Mouse (Mus musculus) olfactory bulb, adult 2 months (tissue): ENCODE data around the gene Atp4b. TPM values are rescaled to one million over a fixed set of nuclear protein-coding genes. Genes with fewer than 3 reads are reported as not detected.

ENCODE experiments used
- H3K27ac ChIP-seq: fragments of 200-500 bp; 2 replicates; pipeline ENCODE4 v1.5.1; 2012; ENCODE audit warnings: low read depth, low read length; ENCODE audit not compliant: insufficient read depth
- H3K4me1 ChIP-seq: fragments of 200-500 bp; 2 replicates; pipeline ENCODE4 v1.6.1; 2012; ENCODE audit warnings: low read length; ENCODE audit not compliant: control insufficient read depth, insufficient read depth
- H3K4me3 ChIP-seq: fragments of 200-500 bp; 2 replicates; pipeline ENCODE4 v1.5.1; 2012; ENCODE audit warnings: mild to moderate bottlenecking, low read depth, low read length, moderate library complexity; ENCODE audit not compliant: insufficient read depth
- CTCF ChIP-seq: fragments of 200-500 bp; IDR thresholded peaks from 2 replicates; pipeline ENCODE4 v1.5.1; 2012; ENCODE audit warnings: low read depth, mild to moderate bottlenecking, low read length, moderate library complexity; ENCODE audit not compliant: insufficient read depth
- POLR2A ChIP-seq: fragments of 200-500 bp; IDR thresholded peaks from 2 replicates; pipeline ENCODE4 v1.6.1; 2012; ENCODE audit warnings: mild to moderate bottlenecking, low read depth, low read length, moderate library complexity; ENCODE audit not compliant: insufficient read depth
- WGBS: fragments of 180-500 bp; shearing (Covaris S2); methylation state at CpG from one replicate; pipeline ENCODE4 v1.1.7; 2018; 5-methylcytosine and 5-hydroxymethylcytosine counted together
- polyA plus RNA-seq: library from polyadenylated mRNA; stranded (reverse); fragments of >200 nt; gene quantifications from 2 replicates; pipeline ENCODE4 v1.2.4, GENCODE M21; 2012; ENCODE audit warnings: low replicate concordance; ENCODE audit not compliant: missing spikeins, insufficient read depth, insufficient read length

Atp4b gene
- polyA plus RNA-seq, 1 experiment = not detected

DNA sequence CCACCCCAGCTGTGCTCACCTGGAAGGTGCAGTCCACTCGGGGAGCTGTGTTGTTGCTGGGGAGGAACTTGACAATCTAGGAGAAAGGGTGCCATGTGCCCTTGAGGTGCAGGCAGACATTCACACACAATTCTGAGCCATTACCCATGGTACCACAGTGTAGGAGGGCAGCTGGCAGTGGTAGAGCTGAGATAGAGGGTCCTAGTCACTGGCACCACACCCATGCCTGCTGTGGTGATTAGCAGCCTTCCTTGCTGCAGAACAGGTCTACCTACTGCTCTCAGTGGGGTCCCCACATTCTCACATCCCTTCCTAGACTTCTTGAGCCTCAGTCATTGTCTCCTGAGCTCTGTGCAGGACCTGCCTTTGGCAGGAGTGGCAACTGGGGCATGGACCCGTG lies 7.9 kb downstream of the Atp4b start:
- WGBS = 91% methylated on average over 2 of the region's 2 CpGs
- no peaks in the 10 kb centered on the region for H3K4me1 ChIP-seq
- H3K27ac ChIP-seq = no peak overlapping the region
- TF ChIP-seq CTCF = no peak
- TF ChIP-seq POLR2A = no peak
- no peak overlapping the region for H3K4me3 ChIP-seq

DNA sequence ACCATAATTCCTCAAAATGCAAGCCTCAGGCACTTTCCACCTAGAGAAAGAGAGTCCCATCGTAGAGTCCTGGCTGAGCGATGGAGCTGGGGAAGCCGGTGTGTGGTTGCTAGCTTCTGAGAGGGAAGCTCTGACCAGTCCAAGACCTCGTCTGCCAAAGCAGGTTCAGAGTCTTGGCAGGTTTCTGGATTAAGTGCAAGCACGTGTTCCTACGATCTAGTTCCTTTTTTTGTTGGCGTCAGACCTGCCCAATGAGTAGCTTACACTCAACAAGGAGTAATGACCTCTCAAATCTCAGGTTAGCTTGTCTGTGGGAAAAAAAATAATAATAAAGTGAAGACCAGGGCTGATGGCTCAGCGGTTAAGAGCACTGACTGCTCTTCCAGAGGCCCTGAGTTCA lies 8.9 kb downstream of the Atp4b start:
- H3K4me3 ChIP-seq = no peak overlapping the region
- TF ChIP-seq CTCF (no peak), POLR2A (no peak)
- H3K27ac ChIP-seq = no peak overlapping the region
- H3K4me1 ChIP-seq = no peaks in the 10 kb centered on the region
- 82% methylated on average over 8 of the region's 8 CpGs for WGBS

DNA sequence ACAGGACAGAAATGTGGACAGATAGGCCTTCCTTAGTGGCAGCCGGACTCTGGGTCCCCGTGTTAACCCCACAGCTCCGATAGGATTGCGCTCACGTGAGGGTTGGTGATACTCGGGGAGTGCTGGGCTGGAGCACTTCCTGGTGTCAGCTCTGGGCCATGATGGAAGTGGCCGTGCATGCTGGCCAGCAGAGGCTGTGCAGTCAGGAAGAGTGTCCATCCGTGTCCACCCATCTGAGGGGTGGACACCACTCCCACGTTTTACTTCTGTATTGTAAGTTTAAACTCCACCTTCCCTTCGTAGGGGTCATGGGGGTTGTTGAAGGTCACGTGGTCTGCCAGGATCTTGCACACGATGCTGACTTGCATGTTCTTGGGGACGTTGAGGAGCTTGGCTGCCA lies 10.3 kb downstream of the Atp4b start:
- 80% methylated on average over 13 of the region's 13 CpGs for WGBS

DNA sequence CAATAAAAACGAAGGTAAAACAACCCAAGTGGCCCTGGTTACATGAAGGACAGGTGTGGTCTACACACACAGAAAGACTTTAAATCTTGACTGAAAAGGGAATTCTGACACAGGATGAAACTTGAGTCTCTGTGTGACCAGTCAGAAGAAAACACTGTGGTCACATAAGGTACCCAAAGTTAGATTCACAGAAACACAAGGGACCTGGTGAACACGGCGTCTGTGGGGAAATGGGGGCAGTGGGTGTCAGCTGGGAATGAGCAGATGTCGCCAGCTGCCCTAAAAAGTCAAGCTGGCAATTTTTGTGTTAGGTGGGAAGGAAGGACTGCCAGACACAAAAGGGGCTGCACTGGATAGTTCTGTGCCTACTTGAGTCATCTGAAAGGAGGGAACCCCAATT lies 13.6 kb downstream of the Atp4b start:
- H3K4me3 ChIP-seq = no peak overlapping the region
- H3K27ac ChIP-seq = no peak overlapping the region
- 97% methylated on average over 4 of the region's 4 CpGs for WGBS
- no peak for TF ChIP-seq POLR2A
- no peak for TF ChIP-seq CTCF
- H3K4me1 ChIP-seq = no peaks in the 10 kb centered on the region

More for the DNA sequence above, 10.3 kb downstream of the Atp4b start:
- no peak overlapping the region for H3K27ac ChIP-seq
- no peak overlapping the region for H3K4me3 ChIP-seq
- H3K4me1 ChIP-seq = no peaks in the 10 kb centered on the region
- TF ChIP-seq CTCF = no peak
- TF ChIP-seq POLR2A = no peak

DNA sequence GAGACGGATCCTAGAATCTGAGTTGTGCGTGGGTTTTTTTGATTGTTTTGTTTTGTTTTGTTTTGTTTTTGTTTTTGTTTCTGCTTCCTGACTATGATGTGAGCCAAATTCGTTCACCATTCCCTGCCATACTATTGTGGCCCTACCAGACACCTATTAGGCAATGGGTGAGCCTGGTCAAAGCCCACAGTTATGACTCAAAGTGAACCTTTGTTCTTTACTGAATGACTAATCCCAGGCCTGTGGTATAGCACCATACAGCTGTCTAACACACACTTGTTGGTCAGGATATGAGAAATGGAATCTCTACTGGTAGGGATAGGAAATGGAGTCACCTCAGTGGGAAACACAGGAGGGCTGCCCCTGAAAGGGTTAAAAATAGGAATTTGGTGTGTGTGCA lies 14.1 kb downstream of the Atp4b start:
- 76% methylated on average over 3 of the region's 3 CpGs for WGBS

DNA sequence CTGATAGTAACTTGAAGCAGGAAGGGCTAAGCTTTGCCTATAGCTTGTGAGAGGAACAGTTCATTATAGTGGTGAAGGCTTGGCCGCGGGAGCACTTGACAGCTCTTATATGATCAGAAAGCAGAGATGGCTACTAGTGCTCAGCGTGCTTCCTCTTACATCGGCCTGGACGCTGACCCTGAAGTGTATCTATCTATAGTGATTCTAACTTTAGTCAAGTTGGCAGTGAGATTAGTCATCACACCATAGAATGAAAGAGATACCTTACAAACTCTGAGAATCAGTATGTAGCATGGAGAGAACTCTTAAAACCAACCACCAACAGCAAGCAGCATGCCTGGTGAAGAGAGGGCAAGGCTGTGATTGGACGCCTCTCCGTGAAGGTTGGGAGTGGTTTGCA lies 15.0 kb downstream of the Atp4b start:
- no peak for TF ChIP-seq POLR2A
- no peak for TF ChIP-seq CTCF
- WGBS = 92% methylated on average over 7 of the region's 7 CpGs
- H3K4me3 ChIP-seq = no peak overlapping the region
- H3K27ac ChIP-seq = no peak overlapping the region
- H3K4me1 ChIP-seq = no peaks in the 10 kb centered on the region

More for the DNA sequence above, 14.1 kb downstream of the Atp4b start:
- TF ChIP-seq CTCF = no peak
- no peak for TF ChIP-seq POLR2A
- H3K27ac ChIP-seq = no peak overlapping the region
- no peaks in the 10 kb centered on the region for H3K4me1 ChIP-seq
- H3K4me3 ChIP-seq = no peak overlapping the region

DNA sequence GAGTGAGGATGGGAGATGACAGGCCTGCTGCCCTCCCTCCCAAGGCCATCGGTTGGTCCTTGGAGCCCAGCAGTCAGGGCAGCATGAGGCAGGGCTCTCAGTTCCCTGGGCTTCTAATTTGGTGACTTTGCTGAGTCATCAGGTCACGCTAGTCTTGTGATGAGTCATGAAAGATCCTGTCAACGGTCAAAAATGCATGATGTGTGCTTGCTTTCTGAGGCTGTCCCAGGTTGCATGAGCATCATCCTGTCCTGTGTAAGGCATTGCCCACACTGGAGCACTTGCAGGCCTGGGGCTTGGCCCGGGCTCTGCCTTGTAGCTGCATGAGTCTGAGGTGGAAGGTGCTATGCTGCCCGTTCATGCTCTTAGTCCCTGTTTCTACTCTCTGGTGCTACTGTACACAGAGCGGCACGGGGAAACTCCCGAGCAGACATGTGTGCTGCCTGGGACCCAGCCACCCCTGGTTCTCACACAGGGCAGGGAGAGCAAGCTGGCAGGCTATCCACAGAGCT lies 23.4 kb downstream of the Atp4b start:
- Histone ChIP-seq H3K4me1 (no peaks in the 10 kb centered on the region), H3K4me3 (no peak overlapping the region), H3K27ac (no peak overlapping the region)
- 77% methylated on average over 8 of the region's 8 CpGs for WGBS
- TF ChIP-seq CTCF (no peak), POLR2A (no peak)

DNA sequence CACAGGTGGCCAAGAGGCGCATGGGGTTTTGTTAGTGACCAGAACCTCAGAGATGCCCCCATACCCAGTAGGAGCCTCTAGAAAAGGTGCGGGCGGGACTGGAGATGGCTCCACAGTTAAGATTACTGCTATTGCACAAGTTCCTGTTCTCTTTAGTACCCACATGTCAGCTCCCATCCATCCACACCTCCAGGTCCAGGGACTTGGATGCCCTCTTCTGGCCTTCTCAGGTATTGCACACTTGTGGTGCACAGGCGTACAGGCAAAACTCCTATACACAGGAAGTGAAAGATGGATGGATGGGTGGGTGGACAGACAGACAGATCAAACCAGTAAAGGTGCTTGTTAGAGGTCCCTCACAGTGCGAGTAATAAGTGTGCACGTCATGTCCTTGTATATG lies 34.8 kb downstream of the Atp4b start:
- peaks cover 2% of the 10 kb centered on the region; the same call in 1 of the 2 replicates for H3K4me1 ChIP-seq
- no peak overlapping the region for H3K4me3 ChIP-seq
- no peak for TF ChIP-seq POLR2A
- 97% methylated on average over 6 of the region's 6 CpGs for WGBS
- no peak overlapping the region for H3K27ac ChIP-seq

DNA sequence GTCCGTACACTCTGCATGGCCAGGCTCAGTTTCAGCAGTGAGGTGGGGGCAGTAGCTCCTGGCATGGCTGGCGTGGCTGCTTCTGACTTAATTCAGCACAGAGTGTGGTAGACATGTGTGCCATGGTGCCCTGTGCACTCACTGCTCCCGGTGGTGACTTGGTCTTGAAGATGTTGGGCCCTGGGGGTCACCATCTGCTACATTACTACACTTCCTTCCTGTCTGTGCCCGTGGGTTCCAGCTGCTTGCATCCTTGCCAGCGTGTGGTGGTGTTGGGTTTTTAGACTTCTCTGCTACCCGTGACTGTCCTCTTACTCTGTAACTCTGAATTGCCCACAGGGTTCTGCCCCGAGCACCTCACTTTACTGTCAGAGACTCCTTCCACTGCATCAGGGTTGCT lies 36.4 kb downstream of the Atp4b start:
- H3K27ac ChIP-seq = no peak overlapping the region
- H3K4me1 ChIP-seq = peaks cover 11% of the 10 kb centered on the region
- 79% methylated on average over 7 of the region's 7 CpGs for WGBS
- H3K4me3 ChIP-seq = no peak overlapping the region
- TF ChIP-seq POLR2A (no peak), CTCF (no peak)

DNA sequence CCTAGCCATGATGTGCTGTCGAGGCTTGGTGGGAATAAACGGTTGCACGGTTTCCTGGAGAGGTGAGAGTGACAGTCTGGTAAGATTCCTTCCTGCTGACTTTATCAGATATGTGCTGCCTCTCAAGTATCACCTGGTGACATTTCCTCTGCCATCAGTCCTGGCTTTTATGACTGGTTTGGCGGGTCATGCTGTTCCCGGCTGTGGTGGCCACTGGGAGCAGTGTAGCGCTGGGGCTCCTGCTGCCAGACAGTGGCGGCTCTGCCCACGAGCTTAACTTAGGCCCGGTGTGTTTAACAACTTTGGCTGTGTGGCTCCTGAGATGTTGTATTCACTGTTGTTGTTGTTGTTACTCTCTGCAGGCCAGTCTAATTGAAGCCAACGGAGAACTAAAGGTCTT lies 39.9 kb downstream of the Atp4b start:
- Histone ChIP-seq H3K4me1 (peaks cover 26% of the 10 kb centered on the region), H3K27ac (no peak overlapping the region), H3K4me3 (no peak overlapping the region)
- WGBS = 64% methylated on average over 10 of the region's 10 CpGs
- TF ChIP-seq POLR2A = no peak
- no peak for TF ChIP-seq CTCF
